ENCODE assay signal across 8 mouse cellular contexts in genomic region chr3:65658721-65659619, GRCm38 (mm10). TPM values are rescaled to one million over a fixed set of nuclear protein-coding genes. Genes with fewer than 3 reads are reported as not detected.
DNase-seq lines count a peak whose midpoint lies in the region; ATAC-seq and TF ChIP-seq lines count a peak whose summit lies in the region.

No protein-coding gene starts in this region.

- H3K4me1 ChIP-seq in forebrain, embryonic 13.5 days, result peaks cover 19% of the 10 kb centered on the region
- 0 out of 2 replicates have a peak, but pooled peaks cover 5% of the 10 kb centered on the region for H3K4me1 ChIP-seq in neural tube, embryonic 14.5 days (ENCODE audit: control insufficient read depth, insufficient read depth, low read length)
- H3K4me1 ChIP-seq in testis, adult 2 months (ENCODE audit: control insufficient read depth, insufficient read depth, low read length), result peaks cover 10% of the 10 kb centered on the region

- no peak; the same call in 1 of the 2 replicates for TF ChIP-seq POLR2A in testis, adult 2 months (IDR thresholded peaks at IDR 0.05; ENCODE audit: control insufficient read depth, low read depth, low read length)

- peak overlapping the region; percentile 32 for H3K27ac ChIP-seq in forebrain, embryonic 13.5 days
- peak overlapping the region; percentile 36; the same call in 1 of the 2 replicates for H3K27ac ChIP-seq in neural tube, embryonic 14.5 days (ENCODE audit: low read depth, low read length)
- peak overlapping the region; percentile 50; the same call in 1 of the 2 replicates for H3K27ac ChIP-seq in testis, adult 2 months (ENCODE audit: control insufficient read depth, insufficient read depth, low read depth, low read length)

- H3K4me3 ChIP-seq in forebrain, embryonic 13.5 days, result peak overlapping the region; percentile 61
- H3K4me3 ChIP-seq in neural tube, embryonic 14.5 days (ENCODE audit: low read depth, low read length), result peak overlapping the region; percentile 64
- peak overlapping the region; percentile 55 for H3K4me3 ChIP-seq in testis, adult 2 months (ENCODE audit: control insufficient read depth, low read depth, low read length)

- intact Hi-C loops in heart, postnatal 10 days (cut with DNase I), result loop anchor here (2.0 to 5.0 kb wide), 3 partner anchors 132 to 268 kb away; no protein-coding TSS in a partner anchor

- WGBS in forebrain, embryonic 13.5 days, result 1% methylated on average over 72 of the region's 72 CpGs
- under 1% methylated on average over 72 of the region's 72 CpGs for WGBS in neural tube, embryonic 14.5 days

- H3K9me3 ChIP-seq in forebrain, embryonic 13.5 days (replicated peaks), result no peaks in the 10 kb centered on the region
- H3K9me3 ChIP-seq in neural tube, embryonic 14.5 days (ENCODE audit: control insufficient read depth, low read length), result no peaks in the 10 kb centered on the region

- no peaks in the 10 kb centered on the region for H3K36me3 ChIP-seq in forebrain, embryonic 13.5 days (ENCODE audit: poor library complexity, severe bottlenecking)
- no peaks in the 10 kb centered on the region for H3K36me3 ChIP-seq in neural tube, embryonic 14.5 days (ENCODE audit: control insufficient read depth, insufficient read depth, low read length)
- no peaks in the 10 kb centered on the region for H3K36me3 ChIP-seq in testis, adult 2 months (ENCODE audit: control insufficient read depth, insufficient read depth, low read length)

- H3K9ac ChIP-seq in forebrain, embryonic 13.5 days, result peak overlapping the region; percentile 75
- peak overlapping the region; percentile 67 for H3K9ac ChIP-seq in neural tube, embryonic 14.5 days (replicated peaks; ENCODE audit: low read depth, low read length)

- peak; percentile 81 for ATAC-seq in forebrain, embryonic 13.5 days
- peak; percentile 83 for ATAC-seq in neural tube, embryonic 14.5 days (ENCODE audit: low read depth)

- DNase-seq in CD4-positive helper T cell, adult 2 months (ENCODE audit: low read depth, low spot score), result peak; percentile 85
- DNase-seq in brain, adult 2 months (ENCODE audit: low read depth, low spot score), result peak; percentile 88
- DNase-seq in heart, postnatal 10 days, result peak; percentile 82 to 85
- DNase-seq in kidney, postnatal 4 days, result peak; percentile 77 to 86
- DNase-seq in lung, adult 18-20 months, result peak; percentile 78 to 82

- H3K4me2 ChIP-seq in forebrain, embryonic 13.5 days, result peak overlapping the region; percentile 95
- H3K4me2 ChIP-seq in neural tube, embryonic 14.5 days (ENCODE audit: low read depth, low read length), result peak overlapping the region; percentile 97

- no peak for TF ChIP-seq CTCF in testis, adult 2 months (IDR thresholded peaks at IDR 0.05; ENCODE audit: control insufficient read depth, insufficient read depth, insufficient replicate concordance, low read depth, low read length)

- H3K27me3 ChIP-seq in forebrain, embryonic 13.5 days, result peaks cover 33% of the 10 kb centered on the region
- H3K27me3 ChIP-seq in neural tube, embryonic 14.5 days (ENCODE audit: control insufficient read depth, insufficient read depth, low read length), result no peaks in the 10 kb centered on the region
- peaks cover 2% of the 10 kb centered on the region; the same call in 1 of the 2 replicates for H3K27me3 ChIP-seq in testis, adult 2 months (ENCODE audit: control insufficient read depth, insufficient read depth, low read length)

RNA-seq across cellular contexts. Expression of gene Lekr1, which starts 7.1 kb away (rescaled TPM):
- polyA plus RNA-seq in forebrain, embryonic 13.5 days (2015; fragmentation: Nextera tagmentation; extraction: Ambion mirVana), result 5.7 and 7.0 TPM in 2 replicates
- 1 to 10 TPM; 2.9 to 3.5 TPM for total RNA-seq in heart, postnatal 10 days (2021)
- polyA plus RNA-seq in neural tube, embryonic 14.5 days (2014; fragmentation: Nextera tagmentation; extraction: Ambion mirVana), result 7.9 and 11.1 TPM in 2 replicates
- polyA plus RNA-seq in testis, adult 2 months (2012; rRNA removed), result 8.0 and 8.9 TPM in 2 replicates

Comparison
In these comparisons a context has a peak if more than half of its experiments do, and no peak if none do; other contexts are left out.
1. Peak in every context shown above with its lines: DNase-seq, ATAC-seq, H3K4me3 ChIP-seq and H3K27ac ChIP-seq.